Mouse (Mus musculus) lung, adult 18-20 months (tissue): ENCODE results near the gene Tarsl2.

Source experiments
- DNase-seq, 2 experiments: peaks; one replicate each; pipeline ENCODE4 v3.0.0; 2022; ENCODE audit warnings: mixed read lengths in 2 of 2

The Tarsl2 gene

DNA sequence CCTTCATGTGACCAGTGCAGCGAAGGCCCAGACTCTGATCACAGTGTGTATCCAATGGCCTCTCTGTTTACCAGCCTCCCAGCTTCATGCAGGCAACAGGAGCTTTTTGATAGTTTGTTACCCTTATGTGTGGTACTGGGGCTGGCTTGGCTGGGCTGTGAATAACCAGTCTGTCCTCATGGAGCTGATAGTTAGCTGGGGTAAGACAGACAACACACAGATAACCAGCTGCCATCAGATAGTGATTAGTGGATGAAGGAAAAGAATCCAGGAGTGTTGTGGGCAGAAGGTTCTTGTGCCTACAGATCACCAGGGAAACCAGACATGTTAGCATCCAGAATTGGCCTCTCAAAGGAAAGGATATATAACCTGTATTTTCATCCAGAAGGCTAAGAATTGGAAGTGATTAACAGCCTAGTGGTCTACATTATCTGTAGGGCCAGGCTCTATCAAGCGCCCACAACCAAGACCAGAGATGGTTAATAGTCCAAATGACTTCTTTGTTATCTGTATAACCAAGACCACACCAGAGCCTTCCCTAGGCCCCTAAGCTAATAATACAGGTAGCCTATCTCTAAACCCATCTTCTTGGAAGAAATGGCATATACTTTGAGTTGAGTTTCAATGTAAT, 12.9 kb downstream of the Tarsl2 start:
- no peak for DNase-seq

DNA sequence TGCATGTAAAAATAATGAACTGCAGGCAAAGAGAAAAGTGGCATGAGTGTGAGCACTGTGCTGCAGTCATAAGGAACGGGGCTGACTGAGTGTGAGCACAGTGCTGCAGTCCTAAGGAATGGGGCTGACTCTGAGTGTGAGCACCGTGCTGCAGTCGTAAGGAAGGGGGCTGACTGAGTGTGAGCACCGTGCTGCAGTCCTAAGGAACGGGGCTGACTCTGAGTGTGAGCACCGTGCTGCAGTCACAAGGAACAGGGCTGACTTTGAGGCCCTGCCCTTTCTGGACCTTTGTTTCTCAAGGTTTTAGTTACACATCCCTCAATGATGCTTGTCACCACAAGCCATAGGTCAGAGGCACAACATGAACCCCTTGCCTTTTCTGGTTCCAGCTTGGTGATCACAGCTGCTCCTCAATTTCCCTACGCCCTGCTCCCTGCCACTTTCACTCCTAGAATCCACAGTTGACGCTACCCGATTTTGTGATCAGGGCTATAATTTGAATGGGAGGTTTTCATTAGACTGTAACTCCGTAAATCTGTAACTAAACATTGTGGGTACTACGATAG, 18.6 kb downstream of the Tarsl2 start:
- no peak for DNase-seq

DNA sequence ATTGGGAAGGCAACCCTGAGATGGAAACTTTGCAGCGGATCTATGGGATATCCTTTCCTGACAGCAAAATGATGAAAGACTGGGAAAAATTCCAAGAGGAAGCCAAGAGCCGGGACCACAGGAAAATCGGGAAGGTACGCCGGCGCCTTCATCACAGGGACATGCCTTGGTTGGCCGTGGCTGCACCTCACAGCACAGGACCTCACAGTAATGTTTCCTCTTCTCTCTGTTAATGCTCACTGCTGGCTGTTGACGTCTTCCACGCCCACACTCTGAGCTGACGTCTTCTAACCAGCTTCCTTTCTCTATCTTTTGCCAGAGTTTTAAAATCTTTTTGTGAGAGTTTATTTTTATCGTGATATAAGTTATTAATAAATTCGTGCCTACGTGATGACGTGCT, 19.2 kb downstream of the Tarsl2 start:
- no peak for DNase-seq

DNA sequence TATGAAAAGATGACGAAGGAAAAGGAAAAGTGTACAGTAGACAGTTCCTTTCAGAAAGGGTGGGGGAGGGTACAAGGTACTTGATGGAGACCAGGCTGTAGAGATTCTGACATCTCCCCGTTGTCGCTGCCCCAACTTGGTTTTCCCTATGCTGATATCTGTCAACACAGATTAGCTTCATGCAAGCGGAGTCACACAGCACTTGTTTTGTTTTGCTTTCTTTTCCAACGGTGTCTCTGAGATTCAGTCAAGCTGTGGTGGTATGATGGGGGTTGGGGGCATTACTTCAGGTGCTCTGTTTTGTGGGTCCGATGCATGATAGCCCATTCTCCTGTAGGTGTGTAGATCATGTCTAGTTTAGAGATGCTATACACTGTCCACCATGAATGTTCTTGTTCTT, 22.8 kb downstream of the Tarsl2 start:
- DNase-seq: no peak

DNA sequence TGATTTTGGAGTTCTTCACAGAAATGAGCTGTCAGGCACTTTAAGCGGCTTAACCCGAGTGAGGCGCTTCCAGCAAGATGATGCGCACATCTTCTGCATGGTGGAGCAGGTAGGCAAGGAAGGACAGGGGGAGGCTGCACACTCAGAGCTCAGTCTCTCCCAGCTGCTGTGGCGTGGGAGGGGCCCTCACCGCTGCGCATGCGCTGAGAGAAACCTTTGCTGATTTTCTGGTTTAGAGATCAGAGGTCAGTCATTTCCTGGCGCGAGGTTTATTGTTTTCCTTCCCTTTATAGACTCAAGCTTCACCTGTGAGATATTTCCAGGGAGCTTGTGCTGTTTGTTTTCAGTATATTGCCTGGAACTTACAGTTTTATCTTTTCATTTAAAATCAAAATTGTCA, 33.4 kb downstream of the Tarsl2 start:
- no peak for DNase-seq

DNA sequence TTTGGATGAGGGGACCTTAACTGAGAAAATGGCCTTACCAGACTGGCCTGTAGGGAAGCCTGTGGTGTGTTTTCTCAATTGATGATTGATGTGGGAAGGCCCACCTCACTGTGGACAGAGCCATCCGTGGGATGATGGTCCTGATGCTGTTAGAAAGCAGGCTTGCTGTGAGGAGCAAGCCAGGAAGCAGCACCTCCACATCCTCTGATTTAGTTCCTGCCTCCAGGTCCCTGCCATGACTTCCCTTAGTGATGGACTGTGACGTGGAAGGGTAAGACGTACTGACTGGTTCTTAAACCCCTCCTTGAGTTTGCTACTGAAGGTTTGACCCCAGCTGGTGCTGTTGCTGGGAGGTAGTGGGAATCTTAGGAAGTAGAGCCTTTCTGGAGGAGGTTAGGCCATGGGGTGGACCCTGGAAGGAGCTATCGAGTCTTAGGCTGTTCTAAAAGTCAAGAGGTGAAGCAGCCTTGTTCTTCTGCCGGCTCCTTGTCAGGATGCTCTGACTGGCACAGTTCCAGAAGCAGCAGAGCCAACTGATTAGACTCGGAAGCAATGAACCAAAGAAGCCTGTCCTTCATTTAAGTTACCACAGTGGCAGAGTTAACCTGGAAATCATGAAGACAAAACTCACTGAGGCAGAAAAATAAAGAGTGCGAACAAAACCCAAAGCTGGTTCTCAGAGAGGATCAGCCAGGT, 34.4 kb downstream of the Tarsl2 start:
- DNase-seq: no peak

DNA sequence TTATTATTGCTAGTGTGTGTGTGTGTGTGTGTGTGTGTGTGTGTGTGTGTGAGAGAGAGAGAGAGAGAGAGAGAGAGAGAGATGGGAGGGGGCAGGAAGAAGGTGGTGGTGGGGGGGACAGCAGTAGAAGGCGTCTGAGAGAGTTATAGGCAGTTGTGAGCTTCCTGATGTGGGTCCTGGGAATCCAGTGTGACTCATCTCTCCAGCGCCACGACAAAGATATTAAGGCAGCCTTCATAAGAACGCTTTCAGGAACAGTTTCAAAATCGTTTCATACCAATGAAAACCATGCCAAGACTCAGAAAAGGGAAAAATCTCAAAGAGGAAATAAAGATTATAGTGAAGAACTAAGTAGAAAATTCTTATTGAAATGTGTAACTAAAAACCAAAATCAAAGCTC, 36.5 kb downstream of the Tarsl2 start:
- no peak for DNase-seq

DNA sequence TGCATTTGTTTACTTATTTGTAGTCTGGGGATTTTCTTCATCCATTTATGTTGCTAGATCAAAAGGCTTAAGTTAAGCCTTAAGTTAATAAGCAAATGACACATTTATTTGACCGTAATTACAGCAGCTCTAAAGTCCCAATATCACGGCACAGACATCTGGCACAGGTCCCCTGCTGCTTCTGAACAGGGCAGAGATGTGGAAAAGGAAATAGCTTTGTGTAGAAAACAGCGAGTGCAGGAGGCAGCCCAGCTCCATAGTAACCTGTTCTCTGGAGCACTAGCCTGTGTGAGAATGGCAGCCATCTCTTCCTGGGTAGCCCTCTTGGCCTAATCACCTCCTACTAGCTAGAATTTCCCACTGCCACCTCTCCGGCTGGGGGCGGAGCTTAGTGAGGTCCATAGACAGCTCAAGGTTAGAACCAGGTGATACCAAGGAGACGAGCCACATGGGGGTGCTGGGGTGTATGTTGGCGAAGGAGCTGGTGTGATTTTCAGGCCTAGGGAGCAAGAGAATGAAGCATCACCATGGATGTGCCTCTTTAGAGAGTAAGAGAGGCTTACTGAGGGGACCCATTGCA, 39.6 kb downstream of the Tarsl2 start:
- DNase-seq: no peak

DNA sequence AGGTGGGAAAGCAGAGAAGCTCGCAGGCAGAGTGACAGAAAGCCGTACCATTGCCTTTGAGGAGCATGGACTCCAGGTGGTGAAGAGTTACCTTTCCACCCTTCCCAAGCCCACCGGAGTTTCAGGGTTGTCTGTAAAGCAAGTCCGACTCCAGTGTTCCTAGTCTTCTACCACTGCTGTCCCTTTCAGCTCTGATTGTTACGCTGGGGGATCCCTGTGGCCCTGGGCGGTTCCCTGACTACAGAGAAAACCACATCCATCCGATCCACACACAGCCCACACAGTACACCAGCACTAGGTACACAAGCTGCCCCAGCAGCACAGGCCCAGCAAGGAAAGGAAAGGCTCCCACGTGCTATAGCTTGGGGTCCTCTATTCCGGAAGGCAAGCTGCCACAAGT, 42.0 kb downstream of the Tarsl2 start:
- DNase-seq: no peak

DNA sequence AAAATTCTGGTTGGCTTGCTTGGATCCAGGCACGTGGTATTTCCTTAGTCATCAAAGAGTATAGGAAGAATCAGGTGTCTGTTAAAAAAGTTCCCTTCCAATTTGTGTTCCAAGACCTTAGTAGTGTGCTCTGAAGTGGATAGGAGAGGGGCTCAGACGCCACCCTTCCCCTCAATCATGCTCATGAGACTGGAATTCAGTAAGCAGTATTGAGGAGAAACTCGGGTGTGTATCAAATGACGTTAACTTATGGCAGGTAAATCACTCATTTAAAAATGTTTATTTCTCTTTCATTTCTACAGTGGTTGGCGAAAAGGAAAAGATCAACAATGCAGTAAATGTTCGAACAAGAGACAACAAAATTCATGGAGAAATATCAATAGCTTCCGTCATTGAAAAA, 46.2 kb downstream of the Tarsl2 start, which contains the start of gene Tm2d3:
Gene Tm2d3 (plus strand): TSS at position 301 of the 400 bp plus-strand sequence.
- DNase-seq: no peak

DNA sequence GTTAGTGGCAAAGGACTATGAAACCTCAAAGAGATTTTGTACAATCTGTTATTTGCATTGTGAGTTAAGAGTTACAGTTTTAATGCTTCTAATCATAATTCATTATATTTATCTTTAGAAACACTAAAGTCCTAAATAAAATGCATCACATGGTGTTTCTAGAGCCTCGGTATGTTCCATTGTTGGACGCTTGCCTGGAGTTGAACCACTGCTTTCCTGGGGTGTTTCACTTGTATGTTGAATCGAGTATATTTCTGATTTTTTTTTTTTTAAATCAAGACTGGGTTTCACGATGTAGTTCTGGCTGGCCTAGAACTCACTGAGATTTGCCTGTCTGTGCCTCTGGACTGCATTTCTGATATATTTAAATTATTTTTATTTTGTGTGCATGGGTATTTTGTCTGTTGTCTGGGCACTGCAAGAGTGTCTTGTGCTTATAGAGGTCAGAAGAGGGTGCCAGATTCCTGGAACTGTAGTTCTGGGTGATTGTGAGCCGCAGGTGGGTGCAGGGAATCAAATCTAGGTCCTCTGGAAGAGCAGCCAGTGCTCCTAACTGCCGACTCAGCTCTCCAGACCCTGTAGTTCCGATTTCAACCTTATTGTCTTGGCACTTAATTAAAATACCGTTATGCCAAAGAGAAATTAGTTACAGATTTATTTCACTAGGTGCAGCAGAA, 47.4 kb downstream of the Tarsl2 start:
- no peak for DNase-seq

DNA sequence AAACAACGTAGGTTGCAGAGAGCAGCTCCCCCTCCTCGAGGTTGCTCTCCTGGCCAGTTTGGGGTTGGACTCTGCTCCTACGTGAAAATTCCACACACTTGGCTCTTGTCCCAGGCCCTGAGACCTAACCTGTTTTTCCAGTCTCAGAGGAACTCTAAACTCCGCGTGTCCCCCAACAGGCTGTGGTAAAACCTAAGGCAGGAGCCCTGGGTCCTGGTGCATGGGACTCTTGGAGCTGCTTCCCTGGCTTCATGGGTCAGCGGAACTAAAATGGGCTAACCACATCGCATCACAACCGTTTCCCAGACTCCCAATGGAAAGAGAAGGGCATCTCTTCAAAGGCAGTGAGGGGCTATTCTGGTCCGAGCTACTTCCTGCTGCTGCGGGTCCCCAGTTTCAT, 48.2 kb downstream of the Tarsl2 start:
- DNase-seq: peak; percentile 80 to 84

DNA sequence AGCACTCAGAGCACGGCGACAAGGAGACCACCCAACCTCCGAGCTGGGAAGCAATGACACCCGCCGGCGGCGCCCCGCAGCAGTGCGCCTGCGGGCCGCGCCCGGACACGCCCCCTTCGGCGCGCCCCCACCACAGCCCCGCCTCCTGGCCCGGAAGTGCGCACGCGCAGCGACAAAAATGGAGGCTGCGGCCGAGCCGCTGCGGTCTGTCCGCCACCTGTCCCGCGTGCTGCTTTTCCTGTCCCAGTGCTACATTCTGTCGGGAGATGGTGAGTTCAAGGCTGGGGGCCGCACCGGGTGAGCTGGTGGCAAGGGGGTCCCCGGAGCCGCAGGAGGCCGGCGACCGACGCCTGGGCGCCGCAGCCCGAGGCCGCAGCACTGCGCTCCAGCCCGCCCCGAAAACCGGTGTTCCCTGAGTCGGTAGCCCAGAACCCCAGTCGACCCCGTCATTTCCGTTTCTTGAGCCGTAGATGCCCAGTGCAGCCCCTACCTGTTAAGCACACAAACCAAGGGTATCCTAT, 48.7 kb downstream of the Tarsl2 start:
- peak; percentile 82 to 87 for DNase-seq

DNA sequence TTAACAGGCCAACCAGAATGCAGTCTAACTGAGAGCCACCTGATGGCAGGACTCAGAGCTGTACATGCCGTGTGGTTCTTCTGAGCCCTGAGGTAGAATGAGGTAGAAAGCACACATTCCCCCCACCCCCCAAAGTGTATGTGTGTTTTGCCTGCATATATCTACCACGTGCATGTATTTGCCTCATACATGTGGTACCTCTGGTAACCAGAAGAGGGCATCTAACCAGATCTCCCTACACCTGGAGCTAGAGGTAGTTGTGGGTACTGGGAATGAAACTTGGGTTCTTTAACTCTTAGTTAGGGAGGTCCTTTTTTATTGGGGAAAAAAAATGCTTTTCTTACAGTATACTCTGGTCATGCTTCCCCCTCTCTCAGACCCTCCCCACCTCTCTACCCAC, 51.8 kb downstream of the Tarsl2 start:
- DNase-seq: peak in 1 of 2 experiments; percentile 10

DNA sequence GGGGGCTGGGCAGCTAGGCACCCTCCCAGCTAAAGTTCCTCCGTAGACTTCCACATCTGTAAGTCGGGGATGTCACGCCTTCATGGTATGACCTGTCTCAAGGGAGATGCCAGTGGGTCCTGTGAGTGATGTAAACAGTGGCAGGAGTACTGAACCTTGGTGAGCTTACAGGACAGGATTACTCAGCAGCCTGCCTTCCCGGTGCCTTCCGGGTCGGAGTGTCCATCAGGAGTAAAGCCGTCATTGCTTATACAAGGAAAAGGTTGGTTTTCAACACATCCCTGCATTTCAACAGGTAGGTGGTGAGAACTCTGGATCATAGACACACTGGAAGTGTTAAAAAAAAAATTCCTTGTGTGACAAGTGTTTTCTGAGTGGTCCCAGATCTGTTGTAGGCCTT, 57.4 kb downstream of the Tarsl2 start:
- no peak for DNase-seq

DNA sequence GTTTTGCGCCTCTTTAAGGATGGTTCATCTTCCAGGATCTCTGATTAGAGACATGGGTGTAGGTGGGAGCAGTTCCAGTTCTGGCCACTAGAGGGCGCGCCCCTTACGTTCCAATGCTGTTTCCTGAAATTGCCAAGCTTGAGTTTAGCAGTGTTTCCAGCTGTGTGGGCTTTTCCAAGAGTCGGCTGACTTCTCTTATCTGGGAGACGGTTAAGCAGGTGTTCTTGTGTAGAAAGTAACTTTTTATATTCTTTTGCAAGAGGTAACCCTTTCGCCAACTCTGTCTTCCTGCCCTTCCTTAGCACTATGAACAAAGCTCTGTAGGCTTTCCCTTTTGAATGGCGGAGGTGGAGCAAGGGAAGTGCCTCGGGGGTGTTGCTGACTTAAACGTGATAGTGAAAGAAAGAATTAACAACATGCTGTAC, 60.1 kb downstream of the Tarsl2 start:
- DNase-seq: peak; percentile 63 to 65

DNA sequence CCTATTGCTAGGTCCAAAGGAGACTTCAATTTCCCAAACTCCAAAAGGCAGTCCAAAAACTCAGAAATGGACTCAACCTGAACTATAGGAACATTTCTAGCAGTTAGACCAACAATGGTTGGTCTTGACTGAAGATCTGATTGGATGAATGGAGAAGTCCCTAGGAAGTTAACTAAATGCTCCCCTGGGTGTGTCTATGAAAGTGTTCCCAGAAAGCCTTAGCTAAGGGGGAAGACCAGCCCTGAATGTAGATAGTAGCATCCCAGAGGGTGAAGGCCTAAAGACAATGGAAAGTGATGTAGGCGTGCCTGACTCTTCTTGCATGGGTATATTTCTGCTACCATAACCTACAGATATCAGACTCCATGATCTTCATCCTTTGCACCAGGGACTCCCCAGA, 63.8 kb downstream of the Tarsl2 start:
- DNase-seq: no peak

DNA sequence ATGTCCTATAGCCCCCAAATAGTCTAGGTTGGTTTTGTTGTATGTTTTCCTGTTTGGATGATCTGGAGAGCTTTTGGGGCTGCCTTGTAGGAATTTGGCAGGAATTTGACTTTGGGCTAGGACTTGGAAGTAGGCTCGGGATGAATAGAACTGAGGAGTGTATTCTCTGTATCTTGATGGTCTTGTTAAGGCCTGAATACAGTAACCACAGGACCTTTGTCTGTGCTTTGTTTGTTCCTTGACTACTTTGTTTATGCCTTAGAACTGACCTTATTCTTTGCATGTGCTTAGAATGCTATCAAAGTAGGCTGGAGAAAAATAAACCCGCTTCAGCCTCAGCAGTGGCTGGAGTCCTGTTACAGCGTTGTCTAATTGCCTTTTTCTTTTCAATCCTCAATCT, 65.6 kb downstream of the Tarsl2 start:
- no peak for DNase-seq

DNA sequence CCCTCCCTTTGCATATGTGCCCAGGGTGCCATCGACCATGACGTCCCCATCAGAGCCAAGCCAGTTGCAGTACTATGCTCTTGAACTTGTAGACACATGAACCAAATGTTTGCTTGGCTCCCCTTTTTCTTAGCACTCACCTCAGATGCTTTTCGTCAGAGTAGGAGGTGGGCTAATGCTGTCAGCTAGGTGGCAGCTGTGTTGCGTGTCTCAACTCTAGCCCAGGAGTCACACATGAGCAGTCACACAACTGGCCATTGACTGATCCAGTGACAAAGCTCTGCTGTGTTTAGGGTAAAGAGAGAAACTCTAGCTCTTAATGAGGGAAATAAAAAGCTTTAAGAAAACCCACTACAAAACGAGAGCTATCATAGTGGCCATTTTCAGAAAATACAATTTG, 69.1 kb downstream of the Tarsl2 start:
- no peak for DNase-seq

DNA sequence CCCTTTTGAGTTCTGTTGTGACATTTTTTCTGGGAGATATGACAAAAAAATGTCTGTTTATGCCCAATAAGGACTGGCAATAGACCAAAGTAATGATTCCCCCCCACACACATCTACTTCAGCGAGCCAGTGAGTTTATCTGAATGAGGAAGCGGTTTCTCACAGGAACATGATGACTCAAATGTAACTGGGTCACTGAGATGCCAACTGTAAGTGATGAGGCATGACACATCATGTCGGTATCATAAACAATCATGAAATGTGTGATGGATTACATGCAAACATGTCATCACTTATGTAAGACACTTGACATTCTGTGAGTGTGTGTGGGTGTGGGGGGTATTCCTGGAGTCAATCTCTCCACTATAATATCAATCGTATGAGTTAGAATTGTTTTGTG, 69.6 kb downstream of the Tarsl2 start:
- no peak for DNase-seq

DNA sequence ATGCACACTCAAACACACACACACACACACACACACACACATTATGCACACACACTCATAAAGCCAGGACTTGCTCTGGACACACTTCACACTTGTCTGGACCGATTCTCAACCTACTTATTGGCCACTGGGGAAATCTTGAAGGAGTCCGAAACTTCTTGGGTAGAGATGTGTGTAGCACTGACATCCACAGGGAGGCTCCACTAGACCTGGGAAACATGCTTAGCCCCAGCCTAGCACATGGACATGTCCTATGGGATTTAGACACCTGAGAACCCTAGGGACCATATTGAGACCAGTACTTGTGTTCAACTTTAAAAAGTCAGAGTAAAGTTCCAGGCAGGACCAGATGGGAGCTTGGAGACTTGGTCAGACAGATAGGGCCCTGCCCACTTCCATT, 89.3 kb downstream of the Tarsl2 start:
- DNase-seq: peak; percentile 5 to 12

DNA sequence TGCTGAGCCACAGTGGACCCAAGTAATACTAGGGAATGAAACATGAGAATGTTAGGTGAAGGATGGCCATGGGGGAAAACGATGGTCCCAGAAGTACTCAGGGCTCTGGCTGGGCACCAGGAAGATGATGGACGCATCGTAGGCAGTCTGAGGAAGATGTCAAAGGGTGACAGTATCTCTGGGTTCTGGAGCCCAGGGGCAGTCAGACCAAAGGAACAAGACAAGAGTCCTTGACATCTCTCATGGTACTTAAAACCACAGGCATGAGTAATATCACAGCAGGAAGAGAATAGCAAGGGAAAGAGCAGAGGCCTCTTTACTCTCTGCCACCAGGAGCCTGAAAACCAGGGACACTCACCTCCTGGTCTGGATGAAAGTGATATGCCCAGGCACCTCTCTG, 90.6 kb downstream of the Tarsl2 start:
- no peak for DNase-seq
